Mouse (Mus musculus): ENCODE measurements at regions not wholly inside any gene's neighbourhood (a gene's known extent, or its start where the extent isn't known, plus 50 kb on each side); places are given as distances from the start of the nearest gene placed in this dataset.
"Not testable (repeated sequence)": the region's sequence is repeated elsewhere in the genome, so short reads cannot be mapped to it uniquely, and the experiment has no call there.

GRCm38 (mm10) chr16:65436076-65436475, 84.2 kb upstream of the Pou1f1 start:
- Histone ChIP-seq H3K9ac (replicated peaks; ENCODE audit: low read length) (no peak overlapping the region), H3K27me3 (ENCODE audit: insufficient read depth, low read length) (no peaks in the 10 kb centered on the region), H3K4me3 (ENCODE audit: low read length) (no peak overlapping the region), H3K9me3 (ENCODE audit: low read length) (no peaks in the 10 kb centered on the region), H3K4me2 (ENCODE audit: low read depth, low read length) (no peak overlapping the region), H3K36me3 (ENCODE audit: insufficient read depth, low read length) (no peaks in the 10 kb centered on the region), H3K4me1 (ENCODE audit: insufficient read depth, low read length) (no peaks in the 10 kb centered on the region), H3K27ac (no peak overlapping the region)
- DNase-seq (ENCODE audit: low spot score) (peak; percentile 20), ATAC-seq (no peak)
- no peak for TF ChIP-seq CTCF (IDR thresholded peaks at IDR 0.05; ENCODE audit: low read depth)
- WGBS: 33% methylated on average over 2 of the region's 2 CpGs

- TF ChIP-seq CTCF (IDR thresholded peaks at IDR 0.05; ENCODE audit: low read depth): no peak
- Histone ChIP-seq H3K9me3 (ENCODE audit: low read length) (no peaks in the 10 kb centered on the region), H3K4me3 (ENCODE audit: low read length) (no peak overlapping the region), H3K9ac (replicated peaks; ENCODE audit: low read length) (no peak overlapping the region), H3K27me3 (ENCODE audit: insufficient read depth, low read length) (no peaks in the 10 kb centered on the region), H3K27ac (no peak overlapping the region), H3K36me3 (ENCODE audit: insufficient read depth, low read length) (no peaks in the 10 kb centered on the region), H3K4me1 (ENCODE audit: insufficient read depth, low read length) (no peaks in the 10 kb centered on the region), H3K4me2 (ENCODE audit: low read depth, low read length) (no peak overlapping the region)
- ATAC-seq (no peak), DNase-seq (ENCODE audit: low spot score) (no peak)
- 64% methylated on average over 4 of the region's 4 CpGs for WGBS
These were observed 78.4 kb upstream of the Pou1f1 start for GRCm38 (mm10) chr16:65441954-65442353.

DNA sequence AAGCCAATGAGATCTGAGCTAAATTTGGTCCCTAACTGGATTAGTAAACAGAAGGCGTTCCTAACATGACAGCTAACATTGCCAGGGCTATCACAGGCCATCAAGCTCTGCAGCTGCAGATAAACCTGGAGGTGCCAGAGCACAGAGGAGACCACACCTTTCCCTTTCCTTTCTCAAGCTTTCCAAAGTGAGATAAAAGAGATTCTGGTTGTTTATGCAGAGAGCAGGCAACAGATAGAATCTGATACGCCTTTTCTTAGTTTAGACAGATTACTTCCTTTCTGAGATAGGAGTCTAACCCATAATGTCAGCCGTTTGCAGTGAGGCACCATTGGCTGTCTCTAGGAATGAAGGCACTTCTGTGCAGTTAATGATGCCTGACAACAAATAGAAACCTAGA, 71.5 kb upstream of the Pou1f1 start:
- no peaks in the 10 kb centered on the region for H3K4me1 ChIP-seq (ENCODE audit: insufficient read depth, low read length)
- 80% methylated on average over 3 of the region's 3 CpGs for WGBS
- ATAC-seq (no peak), DNase-seq (ENCODE audit: low spot score) (no peak)
- no peak overlapping the region for H3K4me2 ChIP-seq (ENCODE audit: low read depth, low read length)
- H3K9me3 ChIP-seq (ENCODE audit: low read length): no peaks in the 10 kb centered on the region
- no peak overlapping the region for H3K4me3 ChIP-seq (ENCODE audit: low read length)
- H3K27ac ChIP-seq: no peak overlapping the region
- H3K36me3 ChIP-seq (ENCODE audit: insufficient read depth, low read length): no peaks in the 10 kb centered on the region
- no peaks in the 10 kb centered on the region for H3K27me3 ChIP-seq (ENCODE audit: insufficient read depth, low read length)
- no peak for TF ChIP-seq CTCF (IDR thresholded peaks at IDR 0.05; ENCODE audit: low read depth)
- H3K9ac ChIP-seq (replicated peaks; ENCODE audit: low read length): no peak overlapping the region

DNA sequence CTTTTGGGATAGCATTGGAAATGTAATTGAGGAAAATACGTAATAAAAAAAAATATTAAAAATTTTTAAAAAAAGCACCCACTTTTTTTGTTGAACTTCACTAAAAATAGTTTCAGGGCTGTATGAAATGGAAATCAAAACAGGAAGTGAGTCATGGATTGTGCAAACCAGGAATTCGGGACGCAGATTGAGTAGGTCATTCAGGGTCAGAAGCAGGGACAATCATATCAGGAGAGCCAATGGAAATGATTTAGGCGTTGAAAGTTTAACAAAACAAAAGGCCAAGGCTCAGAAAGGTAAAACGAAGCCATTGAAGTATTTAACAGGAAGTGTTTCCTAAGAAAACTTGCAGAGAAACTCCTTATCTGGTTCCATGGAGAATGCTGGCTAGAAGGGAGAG, 69.6 kb upstream of the Pou1f1 start:
- Histone ChIP-seq H3K4me2 (ENCODE audit: low read depth, low read length) (no peak overlapping the region), H3K4me1 (ENCODE audit: insufficient read depth, low read length) (no peaks in the 10 kb centered on the region), H3K36me3 (ENCODE audit: insufficient read depth, low read length) (no peaks in the 10 kb centered on the region), H3K9me3 (ENCODE audit: low read length) (no peaks in the 10 kb centered on the region), H3K4me3 (ENCODE audit: low read length) (no peak overlapping the region), H3K27me3 (ENCODE audit: insufficient read depth, low read length) (no peaks in the 10 kb centered on the region), H3K9ac (replicated peaks; ENCODE audit: low read length) (no peak overlapping the region), H3K27ac (no peak overlapping the region)
- ATAC-seq (no peak), DNase-seq (ENCODE audit: low spot score) (no peak)
- TF ChIP-seq CTCF (IDR thresholded peaks at IDR 0.05; ENCODE audit: low read depth): no peak
- 83% methylated on average over 5 of the region's 5 CpGs for WGBS

GRCm38 (mm10) chr16:65451885-65452284, 68.4 kb upstream of the Pou1f1 start:
- Histone ChIP-seq H3K27me3 (ENCODE audit: insufficient read depth, low read length) (no peaks in the 10 kb centered on the region), H3K4me3 (ENCODE audit: low read length) (no peak overlapping the region), H3K36me3 (ENCODE audit: insufficient read depth, low read length) (no peaks in the 10 kb centered on the region), H3K4me2 (ENCODE audit: low read depth, low read length) (no peak overlapping the region), H3K27ac (no peak overlapping the region), H3K9ac (replicated peaks; ENCODE audit: low read length) (no peak overlapping the region), H3K4me1 (ENCODE audit: insufficient read depth, low read length) (no peaks in the 10 kb centered on the region), H3K9me3 (ENCODE audit: low read length) (no peaks in the 10 kb centered on the region)
- no peak for ATAC-seq
- no peak for DNase-seq (ENCODE audit: low spot score)
- WGBS: 95% methylated on average over 3 of the region's 3 CpGs
- no peak for TF ChIP-seq CTCF (IDR thresholded peaks at IDR 0.05; ENCODE audit: low read depth)

DNA sequence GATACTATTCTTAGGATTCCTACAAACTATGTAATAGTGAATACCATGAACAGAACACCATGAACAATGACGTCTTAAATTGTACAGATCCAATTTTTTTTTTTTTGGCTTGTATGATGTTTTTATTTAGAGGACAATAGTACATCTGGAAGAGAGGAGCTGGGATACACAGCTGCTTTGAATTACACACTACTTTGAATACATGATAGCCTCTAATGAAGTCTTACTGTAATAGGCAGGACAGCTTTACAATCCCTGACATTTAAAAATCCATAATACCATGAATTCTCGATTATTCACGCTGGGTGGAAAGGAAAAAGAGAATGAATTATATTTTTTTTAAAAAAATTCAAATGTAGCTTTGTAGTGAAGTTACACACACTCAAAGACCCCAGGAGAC, 63.4 kb upstream of the Pou1f1 start:
- not testable (repeated sequence) for DNase-seq (ENCODE audit: low spot score); H3K4me3 ChIP-seq (ENCODE audit: low read length); ATAC-seq; H3K4me2 ChIP-seq (ENCODE audit: low read depth, low read length); H3K9ac ChIP-seq (replicated peaks; ENCODE audit: low read length); H3K9me3 ChIP-seq (ENCODE audit: low read length); H3K27ac ChIP-seq; H3K4me1 ChIP-seq (ENCODE audit: insufficient read depth, low read length); H3K36me3 ChIP-seq (ENCODE audit: insufficient read depth, low read length); H3K27me3 ChIP-seq (ENCODE audit: insufficient read depth, low read length)
- WGBS: 40% methylated on average over 1 of the region's 3 CpGs

- Histone ChIP-seq H3K4me3 (ENCODE audit: low read length) (no peak overlapping the region), H3K36me3 (ENCODE audit: insufficient read depth, low read length) (no peaks in the 10 kb centered on the region), H3K9me3 (ENCODE audit: low read length) (no peaks in the 10 kb centered on the region), H3K27me3 (ENCODE audit: insufficient read depth, low read length) (no peaks in the 10 kb centered on the region), H3K4me1 (ENCODE audit: insufficient read depth, low read length) (no peaks in the 10 kb centered on the region), H3K4me2 (ENCODE audit: low read depth, low read length) (no peak overlapping the region), H3K9ac (replicated peaks; ENCODE audit: low read length) (no peak overlapping the region), H3K27ac (no peak overlapping the region)
- no peak for TF ChIP-seq CTCF (IDR thresholded peaks at IDR 0.05; ENCODE audit: low read depth)
- DNase-seq (ENCODE audit: low spot score) (no peak), ATAC-seq (no peak)
- 92% methylated on average over 3 of the region's 3 CpGs for WGBS
These were observed 62.1 kb upstream of the Pou1f1 start for GRCm38 (mm10) chr16:65458234-65458633.
